Mouse (Mus musculus): ENCODE measurements around the gene Stag1. TPM values are rescaled to one million over a fixed set of nuclear protein-coding genes. Genes with fewer than 3 reads are reported as not detected.

The Stag1 gene
- polyA plus RNA-seq, 1 experiment from 2014 or later: 27.7 TPM

- ATAC-seq (replicated peaks; ENCODE audit: insufficient number of reproducible peaks, insufficient read depth, low FRiP score, low read depth): no peak
- H3K4me2 ChIP-seq: no peak overlapping the region
Measured at GRCm38 (mm10) chr9:100898042-100898441, 300.4 kb downstream of the Stag1 start.

GRCm38 (mm10) chr9:100910352-100910751 lies 312.8 kb downstream of the Stag1 start:
- Histone ChIP-seq H3K4me1 (replicated peaks) (no peaks in the 10 kb centered on the region), H3K36me3 (peaks cover 4% of the 10 kb centered on the region), H3K9me3 (replicated peaks) (no peaks in the 10 kb centered on the region), H3K27me3 (no peaks in the 10 kb centered on the region), H3K27ac (no peak overlapping the region), H3K4me2 (no peak overlapping the region), H3K9ac (no peak overlapping the region), H3K4me3 (no peak overlapping the region)
- no peak for ATAC-seq (replicated peaks; ENCODE audit: insufficient number of reproducible peaks, insufficient read depth, low FRiP score, low read depth)

More at GRCm38 (mm10) chr9:100898042-100898441, 300.4 kb downstream of the Stag1 start:
- Histone ChIP-seq H3K27me3 (no peaks in the 10 kb centered on the region), H3K9me3 (replicated peaks) (no peaks in the 10 kb centered on the region), H3K9ac (no peak overlapping the region), H3K4me1 (replicated peaks) (no peaks in the 10 kb centered on the region), H3K4me3 (no peak overlapping the region), H3K36me3 (peaks cover 3% of the 10 kb centered on the region; the same call in 1 of the 2 replicates), H3K27ac (no peak overlapping the region)
- WGBS: 83% methylated on average over 4 of the region's 4 CpGs

GRCm38 (mm10) chr9:100917111-100917510 lies 319.5 kb downstream of the Stag1 start:
- Histone ChIP-seq H3K4me3 (no peak overlapping the region), H3K36me3 (no peaks in the 10 kb centered on the region), H3K27me3 (no peaks in the 10 kb centered on the region), H3K27ac (no peak overlapping the region), H3K9me3 (replicated peaks) (no peaks in the 10 kb centered on the region), H3K9ac (no peak overlapping the region), H3K4me2 (no peak overlapping the region), H3K4me1 (replicated peaks) (no peaks in the 10 kb centered on the region)
- ATAC-seq (replicated peaks; ENCODE audit: insufficient number of reproducible peaks, insufficient read depth, low FRiP score, low read depth): no peak
- 37% methylated on average over 2 of the region's 2 CpGs for WGBS

- Histone ChIP-seq H3K9me3 (replicated peaks) (no peaks in the 10 kb centered on the region), H3K9ac (no peak overlapping the region), H3K27ac (no peak overlapping the region), H3K4me3 (no peak overlapping the region), H3K36me3 (peaks cover 28% of the 10 kb centered on the region), H3K27me3 (no peaks in the 10 kb centered on the region), H3K4me2 (no peak overlapping the region), H3K4me1 (replicated peaks) (no peaks in the 10 kb centered on the region)
- WGBS: 94% methylated on average over 4 of the region's 4 CpGs
- ATAC-seq (replicated peaks; ENCODE audit: insufficient number of reproducible peaks, insufficient read depth, low FRiP score, low read depth): no peak
Measured at GRCm38 (mm10) chr9:100926629-100927028, 329.0 kb downstream of the Stag1 start.

- Histone ChIP-seq H3K4me1 (replicated peaks) (no peaks in the 10 kb centered on the region), H3K27ac (no peak overlapping the region), H3K9me3 (replicated peaks) (no peaks in the 10 kb centered on the region), H3K4me3 (no peak overlapping the region), H3K9ac (no peak overlapping the region), H3K4me2 (no peak overlapping the region), H3K36me3 (peaks cover 6% of the 10 kb centered on the region), H3K27me3 (no peaks in the 10 kb centered on the region)
- WGBS: 63% methylated on average over 2 of the region's 2 CpGs
- no peak for ATAC-seq (replicated peaks; ENCODE audit: insufficient number of reproducible peaks, insufficient read depth, low FRiP score, low read depth)
Measured at GRCm38 (mm10) chr9:100942042-100942441, 344.4 kb downstream of the Stag1 start.

GRCm38 (mm10) chr9:100944677-100945365 lies 347.2 kb downstream of the Stag1 start:
- Histone ChIP-seq H3K4me3 (no peak overlapping the region), H3K4me2 (no peak overlapping the region), H3K27ac (no peak overlapping the region), H3K9ac (no peak overlapping the region), H3K4me1 (replicated peaks) (no peaks in the 10 kb centered on the region), H3K36me3 (peaks cover 6% of the 10 kb centered on the region), H3K27me3 (no peaks in the 10 kb centered on the region), H3K9me3 (replicated peaks) (no peaks in the 10 kb centered on the region)
- ATAC-seq (replicated peaks; ENCODE audit: insufficient number of reproducible peaks, insufficient read depth, low FRiP score, low read depth): no peak
- WGBS: 89% methylated on average over 5 of the region's 5 CpGs

GRCm38 (mm10) chr9:100951481-100951880 lies 353.9 kb downstream of the Stag1 start:
- Histone ChIP-seq H3K9me3 (replicated peaks) (no peaks in the 10 kb centered on the region), H3K4me3 (no peak overlapping the region), H3K9ac (no peak overlapping the region), H3K27ac (no peak overlapping the region), H3K36me3 (peaks cover 18% of the 10 kb centered on the region), H3K4me2 (no peak overlapping the region), H3K27me3 (no peaks in the 10 kb centered on the region), H3K4me1 (replicated peaks) (peaks cover 3% of the 10 kb centered on the region; the same call in 1 of the 2 replicates)
- 35% methylated on average over 4 of the region's 4 CpGs for WGBS
- ATAC-seq (replicated peaks; ENCODE audit: insufficient number of reproducible peaks, insufficient read depth, low FRiP score, low read depth): no peak

GRCm38 (mm10) chr9:100962903-100963427 lies 365.4 kb downstream of the Stag1 start:
- no peak for ATAC-seq (replicated peaks; ENCODE audit: insufficient number of reproducible peaks, insufficient read depth, low FRiP score, low read depth)
- H3K36me3 ChIP-seq: peaks cover 8% of the 10 kb centered on the region; the same call in 1 of the 2 replicates
- no peaks in the 10 kb centered on the region for H3K27me3 ChIP-seq
- WGBS: 75% methylated on average over 5 of the region's 5 CpGs
- no peak overlapping the region for H3K9ac ChIP-seq
- H3K4me3 ChIP-seq: no peak overlapping the region
- H3K9me3 ChIP-seq (replicated peaks): no peaks in the 10 kb centered on the region
- H3K4me2 ChIP-seq: no peak overlapping the region
- H3K4me1 ChIP-seq (replicated peaks): no peaks in the 10 kb centered on the region
- no peak overlapping the region for H3K27ac ChIP-seq

GRCm38 (mm10) chr9:100963428-100963912 lies 365.9 kb downstream of the Stag1 start:
- ATAC-seq (replicated peaks; ENCODE audit: insufficient number of reproducible peaks, insufficient read depth, low FRiP score, low read depth): no peak
- H3K27ac ChIP-seq: no peak overlapping the region
- no peak overlapping the region for H3K9ac ChIP-seq
- no peaks in the 10 kb centered on the region for H3K9me3 ChIP-seq (replicated peaks)
- H3K36me3 ChIP-seq: peaks cover 8% of the 10 kb centered on the region; the same call in 1 of the 2 replicates
- H3K27me3 ChIP-seq: no peaks in the 10 kb centered on the region
- WGBS: 67% methylated on average over 1 of the region's 1 CpGs
- no peaks in the 10 kb centered on the region for H3K4me1 ChIP-seq (replicated peaks)
- no peak overlapping the region for H3K4me3 ChIP-seq
- no peak overlapping the region for H3K4me2 ChIP-seq

GRCm38 (mm10) chr9:100964106-100964505 lies 366.5 kb downstream of the Stag1 start:
- H3K36me3 ChIP-seq: peaks cover 3% of the 10 kb centered on the region; the same call in 1 of the 2 replicates
- WGBS: 66% methylated on average over 4 of the region's 4 CpGs

GRCm38 (mm10) chr9:100969461-100969860 lies 371.9 kb downstream of the Stag1 start:
- Histone ChIP-seq H3K4me2 (no peak overlapping the region), H3K4me1 (replicated peaks) (no peaks in the 10 kb centered on the region), H3K27ac (no peak overlapping the region), H3K27me3 (no peaks in the 10 kb centered on the region), H3K4me3 (no peak overlapping the region), H3K9me3 (replicated peaks) (no peaks in the 10 kb centered on the region), H3K9ac (no peak overlapping the region), H3K36me3 (no peaks in the 10 kb centered on the region)
- WGBS: 82% methylated on average over 2 of the region's 2 CpGs
- ATAC-seq (replicated peaks; ENCODE audit: insufficient number of reproducible peaks, insufficient read depth, low FRiP score, low read depth): no peak

More at GRCm38 (mm10) chr9:100964106-100964505, 366.5 kb downstream of the Stag1 start:
- H3K9ac ChIP-seq: no peak overlapping the region
- no peak overlapping the region for H3K4me2 ChIP-seq
- no peak for ATAC-seq (replicated peaks; ENCODE audit: insufficient number of reproducible peaks, insufficient read depth, low FRiP score, low read depth)
- no peak overlapping the region for H3K4me3 ChIP-seq
- H3K9me3 ChIP-seq (replicated peaks): no peaks in the 10 kb centered on the region
- no peaks in the 10 kb centered on the region for H3K27me3 ChIP-seq
- H3K4me1 ChIP-seq (replicated peaks): no peaks in the 10 kb centered on the region
- H3K27ac ChIP-seq: no peak overlapping the region

- 94% methylated on average over 5 of the region's 5 CpGs for WGBS
Measured at GRCm38 (mm10) chr9:100978666-100979065, 381.1 kb downstream of the Stag1 start.

More at GRCm38 (mm10) chr9:100978666-100979065, 381.1 kb downstream of the Stag1 start:
- Histone ChIP-seq H3K4me3 (no peak overlapping the region), H3K27ac (no peak overlapping the region), H3K36me3 (peaks cover 5% of the 10 kb centered on the region; the same call in 1 of the 2 replicates), H3K27me3 (no peaks in the 10 kb centered on the region), H3K4me1 (replicated peaks) (peaks cover 8% of the 10 kb centered on the region; the same call in 1 of the 2 replicates), H3K4me2 (no peak overlapping the region), H3K9ac (no peak overlapping the region), H3K9me3 (replicated peaks) (no peaks in the 10 kb centered on the region)
- no peak for ATAC-seq (replicated peaks; ENCODE audit: insufficient number of reproducible peaks, insufficient read depth, low FRiP score, low read depth)
